Mouse (Mus musculus): ENCODE data around the gene Skint3.
"Not testable (repeated sequence)": the region's sequence is repeated elsewhere in the genome, so short reads cannot be mapped to it uniquely, and the experiment has no call there.

Gene Skint3

DNA sequence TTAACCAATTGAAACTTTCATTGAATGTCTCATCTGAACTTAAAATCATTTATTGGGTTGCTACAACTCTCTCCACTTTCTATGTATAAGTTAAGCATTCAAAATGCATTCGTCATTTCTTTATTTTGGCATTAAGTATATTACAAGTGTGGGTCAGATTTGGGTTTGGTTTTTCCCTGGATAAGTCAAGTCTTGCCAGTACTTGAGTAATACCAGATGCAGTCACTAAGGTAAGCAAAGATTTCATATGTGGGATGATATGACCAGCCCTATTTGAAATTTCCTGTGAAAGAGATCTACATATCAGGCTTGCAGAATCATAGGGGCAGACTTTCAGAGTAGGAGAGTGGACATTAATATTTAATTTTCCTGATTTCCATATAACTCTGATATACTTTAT is at the start of gene Skint3:
Gene Skint3 (plus strand): TSS at position 301 of the 400 bp plus-strand sequence.
- no peak for DNase-seq (ENCODE audit: low read depth, low spot score)

DNA sequence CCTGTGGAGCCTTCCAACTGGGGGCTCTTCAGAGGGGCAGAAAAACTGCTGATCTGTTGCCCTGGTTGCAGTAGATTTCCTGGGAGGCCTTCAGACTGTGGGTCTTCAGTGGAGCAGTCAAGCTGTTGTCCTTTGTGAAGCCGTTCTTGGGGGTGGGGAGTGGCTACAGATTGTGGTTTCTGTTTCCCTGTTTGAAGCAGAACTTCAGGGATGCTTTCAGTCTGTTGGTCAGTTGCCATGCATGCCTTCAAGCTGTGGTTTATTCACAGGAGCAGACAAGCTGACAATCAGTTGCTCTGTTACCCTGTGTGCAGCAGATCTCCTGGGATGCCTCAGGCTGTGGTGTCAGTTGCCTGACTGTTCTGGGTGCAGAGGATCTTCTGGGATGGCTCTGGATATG is 11.4 kb downstream of the Skint3 start:
- no peak for DNase-seq (ENCODE audit: low read depth, low spot score)

DNA sequence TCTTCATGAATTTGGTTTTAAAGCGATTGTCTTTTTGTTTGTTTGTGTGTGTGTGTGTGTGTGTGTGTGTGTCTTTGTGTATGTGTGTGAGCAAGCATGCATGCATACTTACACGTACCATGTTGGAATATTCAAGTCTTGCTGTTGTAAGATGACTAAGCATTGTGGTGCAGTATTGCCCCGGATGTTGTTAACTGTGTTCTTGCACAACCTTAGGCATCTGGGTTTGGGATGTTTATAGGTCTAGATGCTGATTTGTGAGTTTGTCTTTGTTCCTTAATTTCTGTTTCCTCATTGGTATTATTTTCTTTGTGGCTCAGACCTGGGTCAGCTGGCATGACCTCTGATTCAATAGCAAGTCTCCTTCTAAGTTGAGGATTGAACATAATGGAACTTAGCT is 11.9 kb downstream of the Skint3 start:
- no peak for DNase-seq (ENCODE audit: low read depth, low spot score)

DNA sequence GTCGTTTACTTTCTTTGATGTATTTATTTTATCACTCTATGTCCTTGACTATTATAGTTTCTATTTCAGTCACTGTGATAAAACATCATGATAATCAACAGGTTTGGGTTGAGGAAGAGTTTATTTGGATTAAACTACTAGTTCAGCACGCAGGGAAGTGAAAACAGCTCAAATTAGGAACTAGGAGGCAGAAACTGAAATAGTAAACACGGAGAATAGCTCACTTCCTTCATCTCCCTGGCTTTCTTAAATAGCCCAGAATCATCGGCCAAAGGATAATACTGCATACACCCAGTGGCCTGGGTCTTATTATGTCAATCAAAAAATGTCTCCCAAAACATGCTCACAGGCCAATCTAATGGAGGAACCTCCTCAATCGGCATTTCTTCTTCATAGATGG is 24.0 kb downstream of the Skint3 start:
- DNase-seq (ENCODE audit: low read depth, low spot score): no peak

DNA sequence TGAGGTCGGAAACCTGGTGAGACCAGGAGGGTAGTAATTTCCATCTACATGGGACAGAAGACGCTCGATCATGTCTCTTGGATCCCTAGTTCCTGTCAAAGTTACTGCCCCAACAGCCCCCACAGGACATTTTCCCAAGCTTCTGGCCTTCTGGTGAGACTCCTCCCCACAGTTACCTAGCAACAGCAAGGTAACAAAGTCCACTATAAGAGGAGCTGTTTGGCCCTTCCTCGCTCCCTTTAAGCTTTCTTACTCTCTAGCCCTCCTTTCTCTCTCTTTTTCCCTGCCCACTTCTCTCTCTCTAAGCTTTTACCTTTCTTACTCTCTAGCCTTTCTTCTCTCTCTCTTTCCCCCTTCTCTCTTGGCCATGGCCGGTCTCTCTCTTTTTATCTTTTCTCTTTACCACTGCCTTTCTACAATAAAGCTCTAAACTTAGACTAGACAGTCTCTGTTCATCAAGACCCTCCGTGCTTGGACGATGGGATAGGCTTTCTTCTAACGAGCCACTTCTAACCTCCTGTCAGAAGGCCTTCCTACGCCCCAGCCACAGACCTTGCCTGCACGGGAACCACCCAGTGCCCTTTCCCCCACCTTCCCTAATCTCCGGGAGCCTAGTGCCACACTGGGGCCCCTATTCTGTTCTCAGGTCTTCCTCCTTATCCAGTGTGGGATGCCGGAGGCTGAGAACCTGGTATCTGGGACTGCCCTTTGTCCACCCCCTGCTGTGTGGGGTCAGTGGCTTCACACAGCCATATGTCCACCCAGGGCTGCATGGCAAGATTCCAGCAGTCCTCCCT is 55.3 kb downstream of the Skint3 start:
- DNase-seq (ENCODE audit: low read depth, low spot score): no peak

DNA sequence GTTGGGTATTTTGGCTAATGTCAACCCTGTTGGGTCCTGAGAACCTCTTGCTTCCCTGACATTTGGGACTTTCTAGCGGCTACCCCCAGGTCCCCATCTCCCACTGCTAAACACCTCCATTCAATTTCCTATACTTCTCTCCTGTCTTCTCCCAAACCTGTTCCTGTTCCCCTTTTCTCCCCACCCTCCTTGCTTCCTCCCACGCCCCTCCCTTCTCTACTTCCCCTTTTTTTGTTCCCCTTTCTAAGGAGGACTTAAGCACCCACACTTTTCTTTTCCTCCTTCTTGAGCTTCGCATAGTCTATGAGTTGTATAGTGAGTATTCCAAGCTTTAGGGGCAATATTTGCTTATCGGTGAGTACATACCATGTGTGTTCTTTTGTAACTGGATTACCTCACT is 56.4 kb downstream of the Skint3 start:
- DNase-seq (ENCODE audit: low read depth, low spot score): no peak

DNA sequence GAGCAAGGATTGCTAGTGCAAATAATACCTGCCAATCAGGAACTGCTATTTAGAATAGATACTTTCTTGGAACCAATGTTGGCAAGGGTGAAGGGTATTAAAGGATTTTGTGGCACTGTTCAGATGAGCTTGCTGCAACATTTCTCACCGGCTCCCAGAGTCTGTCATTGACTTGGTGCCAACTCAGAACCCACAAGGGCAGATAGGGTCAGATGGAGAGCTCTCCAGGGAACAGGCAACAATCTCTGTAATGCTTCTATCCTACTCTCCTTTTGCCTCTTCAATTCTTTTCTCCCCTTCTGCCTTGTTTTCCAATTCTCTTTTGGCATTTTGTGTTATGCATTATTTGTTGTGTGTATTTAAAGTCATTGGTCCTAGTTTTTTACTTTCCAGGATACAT is 70.3 kb downstream of the Skint3 start:
- DNase-seq (ENCODE audit: low read depth, low spot score): no peak

DNA sequence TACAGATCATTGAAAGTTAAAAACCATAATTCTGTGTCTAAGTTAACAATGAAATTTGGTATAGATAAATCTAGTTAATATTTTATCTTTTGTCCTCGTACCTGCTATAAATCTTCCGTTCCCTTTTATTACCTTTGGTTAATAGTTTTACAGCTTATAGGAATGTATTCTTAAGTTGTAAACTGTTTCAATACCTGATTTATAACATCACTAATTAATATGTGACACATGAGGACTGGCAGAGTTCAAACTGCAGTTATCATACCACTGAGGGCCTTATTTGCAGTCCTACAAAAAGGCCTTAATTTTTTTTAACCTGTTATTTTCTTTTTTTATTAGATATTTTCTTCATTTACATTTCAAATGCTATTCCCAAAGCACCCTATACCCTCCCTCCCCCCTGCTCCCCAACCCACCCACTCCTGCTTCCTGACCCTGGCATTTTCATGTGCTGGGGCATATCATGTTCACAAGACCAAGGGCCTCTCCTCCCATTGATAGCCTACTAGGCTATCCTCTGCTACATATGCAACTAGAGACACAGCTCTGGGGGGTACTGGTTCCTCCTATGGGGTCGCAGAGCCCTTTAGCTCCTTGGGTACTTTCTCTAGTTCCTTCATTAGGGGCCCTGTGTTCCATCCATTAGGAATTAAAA is 70.9 kb downstream of the Skint3 start:
- no peak for DNase-seq (ENCODE audit: low read depth, low spot score)

DNA sequence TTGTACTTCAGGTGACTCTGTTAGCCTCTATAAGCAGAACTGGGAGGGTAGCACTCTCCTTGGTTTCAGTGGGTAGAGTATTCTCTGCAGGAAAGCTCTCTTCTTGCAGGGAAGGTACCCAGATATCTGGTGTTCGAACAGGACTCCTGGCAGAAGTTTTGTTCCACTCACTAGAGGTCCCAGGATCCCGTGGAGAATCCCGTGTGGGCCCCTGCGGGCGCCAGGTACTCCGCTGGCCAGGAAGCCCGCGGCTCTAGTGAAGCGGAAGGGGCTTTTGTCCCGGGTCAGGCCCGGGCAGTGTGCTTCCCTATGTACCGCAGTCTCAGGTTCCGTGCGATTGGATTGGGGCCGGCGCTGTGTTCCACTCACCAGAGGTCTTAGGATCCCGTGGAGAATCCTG is 117.1 kb downstream of the Skint3 start:
- not testable (repeated sequence) for DNase-seq (ENCODE audit: low read depth, low spot score)
